ENCODE assay signal across 23 mouse cellular contexts in the genomic region with DNA sequence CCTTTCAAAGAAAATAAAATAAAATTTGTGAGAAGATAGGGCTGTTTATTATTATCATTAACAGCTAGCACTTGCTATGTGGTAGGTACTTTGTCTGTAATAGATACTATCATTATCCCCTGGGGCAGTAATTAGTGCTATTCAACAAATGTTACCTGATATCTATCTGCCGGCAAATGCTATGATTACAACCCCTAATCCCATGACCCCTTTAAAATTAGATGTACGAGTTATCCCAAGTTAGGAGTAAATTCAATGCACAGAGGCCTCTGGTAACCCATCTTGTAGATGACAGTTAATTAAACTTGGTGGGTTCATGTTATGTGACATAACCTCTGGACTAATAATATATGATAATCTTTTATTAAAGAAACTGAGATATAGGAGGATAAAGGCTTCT.
"Had no signal": no experiment of that assay in that cellular context is flagged by ENCODE, and none has a peak within 500 bp of the region (broad histone marks: within the 10 kb centered on the region; RNA-seq: fewer than 3 reads in every experiment).

No protein-coding gene starts in this region.

- H3K36me3 ChIP-seq: heart, embryonic 13.5 days; heart, embryonic 15.5 days; hindbrain, embryonic 13.5 days; hindbrain, embryonic 15.5 days; limb, embryonic 13.5 days; limb, embryonic 15.5 days; liver, embryonic 12.5 days had no signal

- H3K9ac ChIP-seq: heart, embryonic 13.5 days; heart, embryonic 15.5 days; hindbrain, embryonic 13.5 days; hindbrain, embryonic 15.5 days; limb, embryonic 13.5 days; limb, embryonic 15.5 days; liver, embryonic 12.5 days; liver, embryonic 14.5 days had no signal

- H3K9me3 ChIP-seq: heart, embryonic 13.5 days; heart, embryonic 15.5 days; hindbrain, embryonic 13.5 days; hindbrain, embryonic 15.5 days; limb, embryonic 13.5 days; limb, embryonic 15.5 days; liver, embryonic 12.5 days had no signal

- H3K4me3 ChIP-seq: heart, adult 2 months; heart, embryonic 13.5 days; heart, embryonic 15.5 days; hindbrain, embryonic 13.5 days; hindbrain, embryonic 15.5 days; limb, embryonic 13.5 days; limb, embryonic 15.5 days; liver, embryonic 12.5 days had no signal

- H3K27ac ChIP-seq: heart, adult 2 months; heart, embryonic 13.5 days; heart, embryonic 15.5 days; hindbrain, embryonic 13.5 days; hindbrain, embryonic 15.5 days; hindbrain, postnatal 0 days; limb, embryonic 13.5 days; limb, embryonic 15.5 days; liver, embryonic 12.5 days; liver, embryonic 14.5 days had no signal

- ATAC-seq: hindbrain, postnatal 0 days; intestine, embryonic 16.5 days; liver, embryonic 12.5 days had no signal

- DNase-seq: gastrocnemius, postnatal 14 days; gastrocnemius, postnatal 36 days; heart, adult 11 months; heart, adult 2 months; heart, postnatal 14 days; heart, postnatal 36 days; kidney, adult 2 months; kidney, postnatal 10 days; kidney, postnatal 36 days; layer of hippocampus, adult 9-11 months; layer of hippocampus, postnatal 36 days; left cerebral cortex, postnatal 4 days had no signal

- H3K4me2 ChIP-seq: heart, embryonic 11.5 days; heart, embryonic 13.5 days; heart, embryonic 15.5 days; hindbrain, embryonic 13.5 days; hindbrain, embryonic 15.5 days; limb, embryonic 13.5 days; limb, embryonic 15.5 days; liver, embryonic 12.5 days had no signal

- H3K4me1 ChIP-seq: heart, embryonic 13.5 days; heart, embryonic 15.5 days; hindbrain, embryonic 13.5 days; limb, embryonic 13.5 days; limb, embryonic 15.5 days; liver, embryonic 12.5 days had no signal

- H3K27me3 ChIP-seq: heart, embryonic 13.5 days; heart, embryonic 15.5 days; hindbrain, embryonic 13.5 days; hindbrain, embryonic 15.5 days; limb, embryonic 13.5 days; limb, embryonic 15.5 days; liver, embryonic 12.5 days had no signal
